Mouse (Mus musculus) neural tube, embryonic 12.5 days (tissue): ENCODE results near the gene Mfsd5. TPM values are rescaled to one million over a fixed set of nuclear protein-coding genes. Genes with fewer than 3 reads are reported as not detected.

Source experiments
- ATAC-seq: fragments of 200-750 bp; cut with Nextera tagmentation; 2 replicates; pipeline ENCODE4 v1.8.0; 2017; ENCODE audit warnings: low read depth, mild to moderate bottlenecking, moderate TSS enrichment, moderate library complexity; ENCODE audit not compliant: low FRiP score
- H3K27ac ChIP-seq: fragments of 300-500 bp; sonication (generic); 2 replicates; pipeline ENCODE4 v1.5.1; 2016
- H3K27me3 ChIP-seq: fragments of 300-500 bp; sonication (generic); replicated peaks from 2 replicates; pipeline ENCODE4 v1.6.1; 2016; ENCODE audit warnings: mild to moderate bottlenecking
- H3K36me3 ChIP-seq: fragments of 300-500 bp; sonication (generic); 2 replicates; pipeline ENCODE4 v1.6.1; 2016; ENCODE audit warnings: mild to moderate bottlenecking
- H3K4me1 ChIP-seq: fragments of 300-500 bp; sonication (generic); 2 replicates; pipeline ENCODE4 v1.6.1; 2016
- H3K4me2 ChIP-seq: fragments of 300-500 bp; sonication (generic); replicated peaks from 2 replicates; pipeline ENCODE4 v1.6.1; 2016; ENCODE audit warnings: mild to moderate bottlenecking
- H3K4me3 ChIP-seq: fragments of 300-500 bp; sonication (generic); 2 replicates; pipeline ENCODE4 v1.5.1; 2016
- H3K9ac ChIP-seq: fragments of 300-500 bp; sonication (generic); 2 replicates; pipeline ENCODE4 v1.6.1; 2016; ENCODE audit warnings: mild to moderate bottlenecking
- H3K9me3 ChIP-seq: fragments of 300-500 bp; sonication (generic); 2 replicates; pipeline ENCODE4 v1.6.1; 2016; ENCODE audit warnings: mild to moderate bottlenecking
- WGBS: fragments of 180-500 bp; shearing (Covaris S2); methylation state at CpG from one replicate; pipeline ENCODE4 v1.1.7; 2016; 5-methylcytosine and 5-hydroxymethylcytosine counted together
- polyA plus RNA-seq: library from polyadenylated mRNA; unstranded; fragments of >200 nt; fragmentation: Nextera tagmentation; extraction: Ambion mirVana; gene quantifications from 2 replicates; pipeline ENCODE4 v1.2.1, GENCODE M21; 2016

The Mfsd5 gene
- polyA plus RNA-seq, 1 experiment from 2014 or later = 53.2 TPM

DNA sequence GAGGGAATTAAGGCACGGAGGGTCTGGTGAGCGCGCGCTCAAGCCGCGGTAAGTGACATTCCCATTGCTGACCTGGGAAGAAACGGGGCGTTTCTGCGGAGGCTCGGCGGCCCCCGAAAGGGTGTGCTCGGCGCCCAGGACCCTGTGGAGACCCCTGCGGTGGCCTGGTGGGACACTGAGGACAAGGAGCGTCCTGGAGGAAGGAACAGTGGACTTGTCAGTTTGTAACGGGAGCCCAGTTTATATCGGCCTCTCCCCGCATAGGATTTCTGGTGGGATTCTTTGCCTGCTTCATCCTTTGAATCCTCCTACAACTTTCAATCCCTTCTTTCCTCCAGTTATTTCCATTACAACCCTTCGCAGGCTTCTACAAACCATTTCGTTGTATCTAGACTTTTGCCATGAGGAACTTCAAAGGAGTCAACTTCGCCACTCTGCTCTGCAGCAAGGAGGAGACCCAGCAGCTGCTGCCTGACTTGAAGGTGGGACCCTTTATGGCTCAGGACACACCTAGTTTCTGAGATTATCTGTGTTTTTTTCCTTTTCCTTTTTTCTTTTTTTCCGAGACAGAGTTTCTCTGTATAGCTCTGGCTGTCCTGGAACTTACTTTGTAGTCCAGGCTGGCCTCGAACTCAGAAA lies 17.2 kb downstream of the Mfsd5 start:
- Histone ChIP-seq H3K4me2 (peak overlapping the region; percentile 93), H3K9ac (peak overlapping the region; percentile 55; the same call in 1 of the 2 replicates), H3K36me3 (peaks cover 28% of the 10 kb centered on the region), H3K4me1 (peaks cover 7% of the 10 kb centered on the region), H3K27me3 (no peaks in the 10 kb centered on the region), H3K9me3 (no peaks in the 10 kb centered on the region), H3K27ac (no peak overlapping the region), H3K4me3 (peak overlapping the region; percentile 62)
- 5% methylated on average over 24 of the region's 24 CpGs for WGBS
- ATAC-seq = peak; percentile 62

DNA sequence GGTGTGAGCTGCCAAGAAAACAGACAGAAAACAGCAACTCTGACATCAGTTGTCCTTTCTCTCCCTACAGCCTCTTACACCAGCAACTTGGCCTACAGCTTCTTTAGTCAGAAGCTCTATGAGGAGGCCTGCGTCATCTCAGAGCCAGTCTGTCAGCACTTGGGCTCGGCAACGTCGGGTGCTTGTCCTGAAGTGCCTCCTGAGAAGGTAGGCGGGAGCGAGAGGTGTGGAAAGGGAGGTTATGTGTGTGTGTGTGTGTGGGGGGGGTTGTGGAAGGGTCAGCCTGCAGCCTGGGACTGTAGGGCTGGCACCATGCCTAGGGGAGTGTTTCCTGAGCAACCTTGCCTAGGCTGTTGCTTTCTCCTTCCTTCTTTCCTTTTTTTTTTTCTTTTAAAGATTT lies 23.3 kb downstream of the Mfsd5 start:
- no peaks in the 10 kb centered on the region for H3K9me3 ChIP-seq
- no peak overlapping the region for H3K4me2 ChIP-seq
- H3K27ac ChIP-seq = no peak overlapping the region
- H3K4me1 ChIP-seq = no peaks in the 10 kb centered on the region
- H3K36me3 ChIP-seq = peaks cover 64% of the 10 kb centered on the region
- ATAC-seq = no peak
- no peak overlapping the region for H3K9ac ChIP-seq
- 91% methylated on average over 6 of the region's 6 CpGs for WGBS
- no peaks in the 10 kb centered on the region for H3K27me3 ChIP-seq
- H3K4me3 ChIP-seq = no peak overlapping the region

DNA sequence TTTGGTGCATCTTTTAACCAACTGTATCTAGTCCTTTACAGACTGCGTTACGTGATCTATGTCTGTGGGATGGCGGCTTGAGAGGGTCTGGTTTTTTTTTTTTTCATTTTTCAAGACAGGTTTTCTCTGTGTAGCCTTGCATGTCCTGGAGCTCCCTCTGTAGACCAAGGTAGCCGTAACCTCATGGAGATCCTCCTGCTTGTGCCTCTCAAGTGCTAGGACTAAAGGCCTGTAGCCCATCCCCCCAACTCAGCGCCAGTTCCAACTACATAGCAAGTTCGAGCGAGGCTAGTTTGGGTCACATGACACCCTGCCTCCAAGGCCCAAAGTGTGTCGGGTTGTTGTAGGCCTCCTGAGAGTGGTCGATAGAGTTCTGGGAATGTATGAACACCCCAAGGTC lies 29.5 kb downstream of the Mfsd5 start:
- H3K27me3 ChIP-seq = no peaks in the 10 kb centered on the region
- H3K9me3 ChIP-seq = no peaks in the 10 kb centered on the region
- no peak overlapping the region for H3K9ac ChIP-seq
- no peak overlapping the region for H3K4me2 ChIP-seq
- peaks cover 72% of the 10 kb centered on the region for H3K36me3 ChIP-seq
- H3K4me3 ChIP-seq = no peak overlapping the region
- 93% methylated on average over 9 of the region's 9 CpGs for WGBS
- no peak overlapping the region for H3K27ac ChIP-seq
- no peaks in the 10 kb centered on the region for H3K4me1 ChIP-seq
- no peak for ATAC-seq

DNA sequence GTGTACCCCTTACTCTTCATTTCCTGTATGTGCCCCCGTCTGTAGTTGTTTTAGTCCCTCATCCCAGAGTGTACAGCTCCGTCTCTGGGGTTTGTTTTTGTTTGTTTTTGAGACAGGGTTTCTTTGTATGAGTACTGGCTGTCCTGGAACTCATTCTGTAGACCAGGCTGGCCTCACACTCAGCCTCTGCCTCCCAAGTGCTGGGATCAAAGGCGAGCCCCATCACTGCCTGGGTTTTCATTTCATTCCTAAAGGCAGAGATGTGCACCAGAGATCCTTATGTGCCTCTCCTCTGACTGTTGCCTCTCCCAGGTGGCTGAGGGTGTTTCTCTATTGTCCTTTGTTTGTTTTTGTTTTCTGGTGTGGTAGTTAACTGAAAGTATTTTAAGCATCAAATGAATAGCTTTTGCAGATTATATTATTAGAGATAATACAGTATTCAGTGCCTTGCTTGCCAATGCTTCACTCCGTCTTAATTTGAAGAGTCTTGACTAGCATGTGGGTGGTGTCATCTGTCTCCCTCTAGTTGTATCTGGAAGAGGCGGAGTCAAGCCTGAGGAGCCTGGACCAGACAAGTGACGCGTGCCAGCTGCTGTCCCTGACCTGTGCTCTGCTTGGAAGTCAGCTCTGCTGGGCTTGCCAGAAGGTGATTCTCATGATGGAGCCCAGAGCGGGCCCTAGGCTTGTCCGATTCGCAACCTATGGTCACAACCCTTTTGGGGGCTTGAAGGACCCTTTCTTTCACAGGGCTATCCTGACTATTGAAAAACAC lies 31.0 kb downstream of the Mfsd5 start:
- 90% methylated on average over 10 of the region's 10 CpGs for WGBS
- Histone ChIP-seq H3K9ac (no peak overlapping the region), H3K36me3 (peaks cover 72% of the 10 kb centered on the region), H3K4me2 (no peak overlapping the region), H3K9me3 (no peaks in the 10 kb centered on the region), H3K4me3 (no peak overlapping the region), H3K27ac (no peak overlapping the region), H3K4me1 (no peaks in the 10 kb centered on the region), H3K27me3 (no peaks in the 10 kb centered on the region)
- no peak for ATAC-seq

DNA sequence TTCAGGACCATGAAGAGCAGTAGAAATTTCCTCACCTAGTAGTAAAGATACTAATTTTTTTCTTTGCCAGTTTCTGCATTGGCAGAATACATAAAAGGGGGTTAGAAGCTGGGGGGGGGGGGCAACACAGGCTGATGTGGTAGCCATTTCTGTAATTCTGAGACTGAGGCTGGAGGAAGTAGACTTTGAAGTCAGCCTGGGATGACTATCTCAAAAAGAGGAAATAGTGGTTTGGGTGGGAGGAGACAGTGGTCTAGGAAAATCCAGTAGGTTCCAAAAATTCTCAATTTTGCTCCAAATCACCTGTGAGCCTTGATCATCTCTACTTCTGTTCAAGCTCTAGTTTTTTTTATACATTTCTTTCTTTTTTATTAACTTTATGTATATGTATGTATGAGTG lies 32.2 kb downstream of the Mfsd5 start:
- peaks cover 72% of the 10 kb centered on the region for H3K36me3 ChIP-seq
- no peak overlapping the region for H3K4me3 ChIP-seq
- no peaks in the 10 kb centered on the region for H3K4me1 ChIP-seq
- no peak overlapping the region for H3K9ac ChIP-seq
- no peak overlapping the region for H3K27ac ChIP-seq
- H3K27me3 ChIP-seq = no peaks in the 10 kb centered on the region
- H3K4me2 ChIP-seq = no peak overlapping the region
- H3K9me3 ChIP-seq = no peaks in the 10 kb centered on the region
- ATAC-seq = no peak

DNA sequence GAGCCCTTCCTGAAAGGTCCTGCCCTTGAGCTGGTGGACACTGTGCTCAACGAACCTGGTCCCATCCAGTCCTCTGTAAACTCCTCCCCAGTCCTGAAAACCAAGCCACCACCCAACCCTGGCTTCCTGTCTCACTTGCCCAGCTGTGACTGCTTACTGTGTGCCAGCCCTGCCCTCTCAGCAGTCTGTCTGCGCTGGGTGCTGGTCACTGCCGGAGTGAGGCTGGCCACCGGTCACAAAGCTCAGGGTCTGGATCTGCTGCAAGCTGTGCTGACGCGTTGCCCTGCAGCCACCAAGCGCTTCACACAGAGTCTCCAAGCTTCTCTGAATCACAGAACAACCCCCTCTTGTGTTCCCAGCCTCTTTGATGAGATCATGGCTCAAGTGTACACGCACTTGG lies 36.0 kb downstream of the Mfsd5 start:
- no peak for ATAC-seq
- Histone ChIP-seq H3K4me1 (no peaks in the 10 kb centered on the region), H3K9me3 (no peaks in the 10 kb centered on the region), H3K4me3 (no peak overlapping the region), H3K4me2 (no peak overlapping the region), H3K9ac (no peak overlapping the region), H3K27ac (no peak overlapping the region), H3K27me3 (no peaks in the 10 kb centered on the region), H3K36me3 (peaks cover 69% of the 10 kb centered on the region)
- 95% methylated on average over 8 of the region's 8 CpGs for WGBS

DNA sequence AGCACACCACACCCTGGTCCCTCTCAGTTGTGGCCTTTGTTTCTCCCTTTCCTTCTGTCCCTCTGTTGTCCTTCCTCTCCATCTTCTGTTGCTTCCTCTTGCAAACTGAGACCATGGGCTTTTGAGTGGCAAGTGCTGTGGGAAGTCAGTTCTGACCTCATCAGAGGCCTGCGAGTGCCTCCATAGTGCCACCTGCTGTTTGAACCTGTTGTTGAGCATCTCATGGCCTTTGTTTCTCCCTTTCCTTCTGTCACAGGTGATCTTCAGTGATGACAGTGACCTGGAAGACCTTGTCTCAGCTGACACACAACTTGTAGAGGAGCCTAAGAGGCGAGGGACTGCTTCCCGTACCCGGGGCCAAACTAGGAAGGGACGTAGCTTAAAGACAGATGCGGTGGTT lies 37.0 kb downstream of the Mfsd5 start:
- Histone ChIP-seq H3K36me3 (peaks cover 73% of the 10 kb centered on the region), H3K27me3 (no peaks in the 10 kb centered on the region)
- ATAC-seq = no peak

DNA sequence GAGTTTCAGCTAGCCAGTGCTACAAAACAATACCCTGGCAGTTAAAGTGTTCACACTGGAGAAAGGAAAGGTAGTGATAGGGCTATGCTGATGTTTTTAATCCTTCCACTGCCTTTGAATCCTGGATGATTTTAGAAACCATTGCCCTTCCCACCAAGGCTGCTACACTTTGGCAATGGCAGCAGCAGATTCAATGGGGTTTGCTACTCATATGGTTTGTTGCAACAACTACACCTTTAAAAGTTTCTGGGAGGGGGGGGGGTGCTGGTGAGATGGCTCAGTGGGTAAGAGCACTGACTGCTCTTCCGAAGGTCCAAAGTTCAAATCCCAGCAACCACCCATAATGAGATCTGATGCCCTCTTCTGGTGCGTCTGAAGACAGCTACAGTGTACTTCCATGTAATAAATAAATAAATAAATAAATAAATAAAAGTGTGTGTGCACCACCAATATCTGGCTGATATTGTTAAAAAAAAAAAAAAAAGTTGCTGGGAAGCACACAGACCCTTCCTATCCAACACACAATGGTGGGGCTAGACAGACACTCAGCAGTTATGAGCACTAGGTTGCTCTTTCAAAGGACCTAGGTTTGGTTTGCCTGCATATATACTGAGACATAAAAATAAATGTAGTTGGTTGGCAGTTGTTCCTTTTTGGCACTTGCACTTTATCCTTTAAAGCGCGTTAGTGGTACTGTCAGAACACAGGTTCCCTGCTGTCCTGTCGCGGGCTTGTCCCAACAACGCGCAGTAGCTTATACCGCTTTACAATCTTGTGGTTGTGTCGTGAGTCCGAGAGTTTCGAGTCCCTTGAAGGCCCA lies 45.6 kb downstream of the Mfsd5 start:
- Histone ChIP-seq H3K27me3 (no peaks in the 10 kb centered on the region), H3K27ac (no peak overlapping the region), H3K4me1 (peaks cover 11% of the 10 kb centered on the region; the same call in 1 of the 2 replicates), H3K9me3 (no peaks in the 10 kb centered on the region), H3K4me3 (no peak overlapping the region), H3K4me2 (peak overlapping the region; percentile 88), H3K9ac (no peak overlapping the region), H3K36me3 (peaks cover 55% of the 10 kb centered on the region)
- no peak for ATAC-seq
- 77% methylated on average over 12 of the region's 12 CpGs for WGBS

More for the DNA sequence above, 37.0 kb downstream of the Mfsd5 start:
- 85% methylated on average over 6 of the region's 6 CpGs for WGBS
- Histone ChIP-seq H3K27ac (no peak overlapping the region), H3K9me3 (no peaks in the 10 kb centered on the region), H3K4me2 (no peak overlapping the region), H3K4me3 (no peak overlapping the region), H3K9ac (no peak overlapping the region), H3K4me1 (no peaks in the 10 kb centered on the region)

DNA sequence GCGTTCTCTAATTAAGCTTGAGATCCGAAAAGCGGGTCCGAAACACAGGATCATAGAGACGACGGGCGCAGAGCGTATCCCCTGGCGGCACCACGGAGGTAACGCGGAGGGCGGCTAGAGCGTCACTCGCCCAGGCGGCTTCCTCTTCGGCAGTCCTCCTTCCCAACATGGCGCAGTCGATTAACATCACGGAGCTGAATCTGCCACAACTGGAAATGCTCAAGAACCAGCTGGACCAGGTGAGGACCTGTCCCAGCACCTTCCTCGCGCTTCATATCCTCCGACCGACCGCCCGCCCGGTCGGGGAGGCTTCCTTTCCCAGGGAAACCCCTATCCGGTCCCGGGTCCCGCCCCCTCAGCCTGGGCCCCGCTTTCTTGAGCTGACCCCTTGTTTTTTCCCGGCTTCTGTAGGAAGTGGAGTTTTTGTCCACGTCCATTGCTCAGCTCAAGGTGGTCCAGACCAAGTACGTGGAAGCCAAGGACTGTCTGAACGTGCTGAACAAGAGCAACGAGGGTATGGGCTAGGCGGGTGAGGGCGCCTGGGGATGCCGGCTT lies 46.8 kb downstream of the Mfsd5 start, which contains the start of gene Pfdn5:
TSS of gene Pfdn5 (plus strand) at position 95 of the 555 bp plus-strand sequence.
- WGBS = under 1% methylated on average over 40 of the region's 40 CpGs
- Histone ChIP-seq H3K27me3 (no peaks in the 10 kb centered on the region), H3K9ac (peak within 1 kb of the TSS; percentile 83), H3K4me2 (peak within 1 kb of the TSS; percentile 88), H3K27ac (no peak within 1 kb of the TSS), H3K4me1 (peaks cover 11% of the 10 kb centered on the region; the same call in 1 of the 2 replicates), H3K9me3 (no peaks in the 10 kb centered on the region), H3K36me3 (peaks cover 51% of the 10 kb centered on the region), H3K4me3 (peak within 1 kb of the TSS; percentile 83)
- peak; percentile 92 for ATAC-seq

DNA sequence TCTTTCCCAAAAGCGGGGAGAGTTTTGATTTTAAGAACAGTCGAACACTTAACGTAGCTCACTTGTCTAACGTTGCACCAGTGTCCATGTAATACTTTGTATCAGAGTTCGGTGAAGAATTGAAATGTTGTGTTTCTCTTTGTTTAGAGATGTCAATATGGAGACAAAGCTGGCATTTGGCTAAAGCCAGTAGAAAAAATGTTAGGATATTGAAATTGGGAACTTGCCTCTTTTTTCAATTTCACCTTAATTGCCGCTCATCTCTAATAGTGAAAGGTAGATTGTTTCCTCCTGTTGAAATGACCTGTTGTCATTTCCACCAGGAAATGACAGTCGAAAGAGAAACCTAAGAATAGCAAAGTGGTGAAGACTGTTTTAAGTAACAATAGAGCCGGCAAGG lies 47.6 kb downstream of the Mfsd5 start:
- no peak for ATAC-seq
- H3K36me3 ChIP-seq = peaks cover 46% of the 10 kb centered on the region
- no peaks in the 10 kb centered on the region for H3K27me3 ChIP-seq
- H3K9me3 ChIP-seq = no peaks in the 10 kb centered on the region
- no peak overlapping the region for H3K27ac ChIP-seq
- H3K4me3 ChIP-seq = peak overlapping the region; percentile 83
- H3K9ac ChIP-seq = peak overlapping the region; percentile 83
- peaks cover 15% of the 10 kb centered on the region for H3K4me1 ChIP-seq
- 71% methylated on average over 8 of the region's 8 CpGs for WGBS
- peak overlapping the region; percentile 88 for H3K4me2 ChIP-seq
